Mouse (Mus musculus) embryonic fibroblast, embryonic 13.5 days (primary cell): ENCODE results near the gene Copg2. TPM values are rescaled to one million over a fixed set of nuclear protein-coding genes. Genes with fewer than 3 reads are reported as not detected.

Source experiments
- H3K27ac ChIP-seq: 2 replicates; pipeline ENCODE4 v1.5.1; 2012; ENCODE audit warnings: low read length, control low read depth, inconsistent platforms; ENCODE audit not compliant: insufficient read depth
- H3K4me1 ChIP-seq: 2 replicates; pipeline ENCODE4 v1.6.1; 2011; ENCODE audit warnings: low read length; ENCODE audit not compliant: control insufficient read depth, insufficient read depth
- H3K4me3 ChIP-seq: 2 replicates; pipeline ENCODE4 v1.5.1; 2011; ENCODE audit warnings: mild to moderate bottlenecking, control low read depth, low read length; ENCODE audit not compliant: insufficient read depth
- CTCF ChIP-seq: IDR thresholded peaks from 2 replicates; pipeline ENCODE4 v1.5.1; 2011; ENCODE audit warnings: mild to moderate bottlenecking, control low read depth, low read length, moderate library complexity, borderline replicate concordance; ENCODE audit not compliant: insufficient read depth
- POLR2A ChIP-seq: IDR thresholded peaks from 2 replicates; pipeline ENCODE4 v1.6.1; 2011; ENCODE audit warnings: low read depth, mild to moderate bottlenecking, control low read depth, low read length, moderate library complexity
- polyA plus RNA-seq: library from polyadenylated mRNA; stranded (reverse); fragments of >200 nt; gene quantifications from 2 replicates; pipeline ENCODE4 v1.2.4, GENCODE M21; 2011; ENCODE audit warnings: low read depth; ENCODE audit not compliant: missing spikeins, insufficient read length

Gene Copg2
- 43.8 and 44.1 TPM in 2 replicates for polyA plus RNA-seq

- H3K4me3 ChIP-seq: peak within 1 kb of the TSS; percentile 80
- no peak; the same call in 1 of the 2 replicates for TF ChIP-seq POLR2A
- no peak for TF ChIP-seq CTCF
- H3K4me1 ChIP-seq: peaks cover 2% of the 10 kb centered on the region; the same call in 1 of the 2 replicates
- peak within 1 kb of the TSS; percentile 15; the same call in 1 of the 2 replicates for H3K27ac ChIP-seq
Measured at GRCm38 (mm10) chr6:30896195-30896985, at the start of gene Copg2. Copg2 (minus strand) TSS chr6:30896794.

DNA sequence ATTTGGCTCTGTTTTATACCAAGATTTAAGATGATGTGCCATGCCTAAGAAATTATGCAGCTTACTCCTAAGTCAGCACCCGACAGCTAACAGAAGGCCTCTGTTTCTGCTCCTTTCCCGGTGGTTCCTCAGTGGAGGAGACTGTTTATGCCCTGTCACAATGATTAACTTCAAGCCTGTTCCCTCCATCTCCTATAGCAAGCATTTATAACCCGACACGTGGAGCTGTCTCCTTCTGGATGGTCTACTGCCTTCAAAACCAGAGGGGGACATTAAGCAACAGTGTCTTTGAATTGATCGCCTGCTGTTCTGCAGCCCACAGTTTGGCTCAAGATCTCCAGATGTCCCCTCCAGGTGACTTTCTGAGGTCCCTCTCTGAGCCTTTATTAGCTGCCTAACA, 42.7 kb upstream of the Copg2 start:
- no peaks in the 10 kb centered on the region for H3K4me1 ChIP-seq
- TF ChIP-seq CTCF (no peak), POLR2A (no peak)
- no peak overlapping the region for H3K4me3 ChIP-seq
- H3K27ac ChIP-seq: no peak overlapping the region

GRCm38 (mm10) chr6:30922821-30923220, 26.2 kb upstream of the Copg2 start:
- no peak overlapping the region for H3K27ac ChIP-seq
- no peak overlapping the region for H3K4me3 ChIP-seq
- TF ChIP-seq CTCF: no peak
- TF ChIP-seq POLR2A: no peak
- no peaks in the 10 kb centered on the region for H3K4me1 ChIP-seq

DNA sequence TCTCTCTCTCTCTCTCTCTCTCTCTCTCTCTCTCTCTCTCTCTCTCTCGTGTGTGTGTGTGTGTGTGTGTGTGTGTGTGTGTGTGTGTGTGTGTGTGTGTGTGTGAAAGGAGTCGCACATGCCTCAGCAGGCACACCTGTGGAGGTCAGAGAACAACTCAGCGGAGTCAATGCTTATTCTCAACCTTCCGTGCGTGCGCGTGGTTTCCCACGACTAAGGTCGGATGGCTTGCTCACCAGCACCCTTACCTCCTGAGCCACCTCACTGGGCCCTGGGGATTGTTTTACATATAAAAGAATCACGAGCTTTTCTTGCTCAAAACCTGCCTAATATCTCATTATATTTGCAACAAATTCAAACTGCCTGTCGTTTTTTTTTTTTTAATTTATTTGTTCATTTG, 25.2 kb upstream of the Copg2 start:
- TF ChIP-seq POLR2A: no peak
- H3K27ac ChIP-seq: no peak overlapping the region
- H3K4me1 ChIP-seq: no peaks in the 10 kb centered on the region
- H3K4me3 ChIP-seq: no peak overlapping the region

- Histone ChIP-seq H3K4me1 (no peaks in the 10 kb centered on the region), H3K4me3 (no peak overlapping the region), H3K27ac (no peak overlapping the region)
- no peak for TF ChIP-seq POLR2A
- TF ChIP-seq CTCF: no peak
Measured at GRCm38 (mm10) chr6:30920834-30921675, 24.5 kb upstream of the Copg2 start.

- TF ChIP-seq CTCF: no peak
- no peak for TF ChIP-seq POLR2A
Measured at GRCm38 (mm10) chr6:30915473-30915872, 18.9 kb upstream of the Copg2 start, which contains the start of gene Tsga13. Tsga13 (minus strand) TSS chr6:30915573.

GRCm38 (mm10) chr6:30907970-30908369, 11.4 kb upstream of the Copg2 start:
- TF ChIP-seq POLR2A (no peak), CTCF (no peak)
- Histone ChIP-seq H3K4me1 (no peaks in the 10 kb centered on the region), H3K27ac (no peak overlapping the region), H3K4me3 (no peak overlapping the region)

More at GRCm38 (mm10) chr6:30915473-30915872, 18.9 kb upstream of the Copg2 start, which contains the start of gene Tsga13:
- no peak within 1 kb of the TSS for H3K27ac ChIP-seq
- H3K4me3 ChIP-seq: no peak within 1 kb of the TSS
- no peaks in the 10 kb centered on the region for H3K4me1 ChIP-seq

DNA sequence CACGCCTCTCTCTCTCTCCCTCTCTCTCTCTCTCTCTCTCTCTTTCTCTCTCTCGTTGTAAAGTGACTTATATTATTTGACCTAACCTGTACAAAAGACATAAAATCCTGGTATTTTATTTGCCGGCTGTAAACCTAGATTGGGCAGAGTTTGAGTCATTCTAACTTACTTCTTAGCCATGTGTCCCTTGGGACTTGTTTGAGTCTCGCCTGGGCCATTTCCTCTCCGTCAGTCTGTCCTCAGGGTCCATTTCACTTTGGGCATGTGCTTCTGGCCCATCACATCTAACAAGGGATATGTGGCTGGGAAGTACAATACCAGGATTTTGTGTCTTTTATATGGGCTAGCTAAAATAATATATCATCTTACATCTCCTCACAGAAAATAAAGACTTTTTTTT, 8.3 kb upstream of the Copg2 start:
- no peak for TF ChIP-seq CTCF
- no peak for TF ChIP-seq POLR2A

GRCm38 (mm10) chr6:30904033-30904432, 7.4 kb upstream of the Copg2 start:
- Histone ChIP-seq H3K27ac (no peak overlapping the region), H3K4me1 (no peaks in the 10 kb centered on the region), H3K4me3 (no peak overlapping the region)
- no peak for TF ChIP-seq CTCF
- TF ChIP-seq POLR2A: no peak

More for the DNA sequence above, 8.3 kb upstream of the Copg2 start:
- no peaks in the 10 kb centered on the region for H3K4me1 ChIP-seq
- H3K4me3 ChIP-seq: no peak overlapping the region
- H3K27ac ChIP-seq: no peak overlapping the region
